Mouse (Mus musculus): ENCODE data around the gene Mief1.

DNA sequence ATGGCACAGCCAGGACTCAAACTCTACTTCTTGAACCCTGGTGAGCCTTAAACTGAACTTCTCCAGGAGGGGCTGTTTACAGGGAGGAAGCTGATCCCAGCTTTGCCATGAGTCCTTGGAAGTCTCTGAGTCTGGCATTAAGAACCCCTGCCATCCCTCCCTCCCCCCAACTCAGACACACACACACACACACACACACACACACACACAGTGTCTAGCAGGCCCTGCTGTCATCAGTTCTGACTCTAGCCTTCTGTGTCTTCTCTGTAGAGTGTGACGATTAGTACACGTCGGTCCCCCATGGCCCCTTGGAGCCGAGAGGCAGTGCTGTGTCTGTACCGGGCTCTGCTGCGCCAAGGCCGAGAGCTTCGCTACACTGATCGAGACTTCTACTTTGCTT, 1.7 kb downstream of the Mief1 start, which contains the start of gene AC140267.1:
- no peak for TF ChIP-seq CTCF (IDR thresholded peaks at IDR 0.05; ENCODE audit: control insufficient read depth, insufficient read depth, insufficient replicate concordance, low read depth, low read length)
- TF ChIP-seq POLR2A (IDR thresholded peaks at IDR 0.05; ENCODE audit: control insufficient read depth, low read depth, low read length) = no peak
